Mouse (Mus musculus): ENCODE measurements around the gene Plcb4. TPM values are rescaled to one million over a fixed set of nuclear protein-coding genes. Genes with fewer than 3 reads are reported as not detected.
A peak's percentile ranks its signal among the peaks of the same experiment; 100 is the strongest.

Gene Plcb4
- total RNA-seq, 2 experiments from 2014 or later: 67.5 to 81.8 TPM

- intact Hi-C loops (cut with DNase I): no loop called here
- DNase-seq (ENCODE audit: extremely low spot score in 1 of 2, low spot score in 2 of 2): no peak
- TF ChIP-seq CTCF (IDR thresholded peaks at IDR 0.05): no peak
- Histone ChIP-seq H3K27ac (no peak overlapping the region), H3K4me3 (no peak overlapping the region)
Measured at GRCm38 (mm10) chr2:135834435-135834834, 175.6 kb downstream of the Plcb4 start.

DNA sequence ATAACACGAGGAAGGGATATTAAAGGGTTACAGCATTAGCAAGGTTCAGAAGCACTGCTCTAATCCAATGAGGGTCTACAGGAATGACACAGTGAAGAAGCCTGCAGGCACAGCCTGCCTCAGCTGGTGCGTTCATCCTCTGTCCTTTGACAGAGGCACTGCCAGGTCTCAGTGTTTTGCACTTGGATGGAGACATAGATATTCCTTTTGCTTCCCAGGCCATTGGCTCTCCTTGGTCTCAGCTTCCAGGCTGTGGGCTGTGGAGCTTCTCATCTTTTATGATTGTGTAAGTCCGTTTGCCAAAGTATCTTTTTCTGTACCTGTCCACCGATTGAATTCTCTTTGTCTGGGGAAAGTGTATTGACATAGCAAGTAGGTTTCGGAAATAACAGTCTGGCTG is 177.1 kb downstream of the Plcb4 start:
- DNase-seq (ENCODE audit: extremely low spot score in 1 of 2, low spot score in 2 of 2): no peak
- intact Hi-C loops (cut with DNase I): no loop called here
- no peak overlapping the region for H3K27ac ChIP-seq
- no peak for TF ChIP-seq CTCF (IDR thresholded peaks at IDR 0.05)
- H3K4me3 ChIP-seq: no peak overlapping the region

- TF ChIP-seq CTCF (IDR thresholded peaks at IDR 0.05): no peak
- intact Hi-C loops (cut with DNase I): no loop called here
- no peak overlapping the region for H3K4me3 ChIP-seq
- no peak for DNase-seq (ENCODE audit: extremely low spot score in 1 of 2, low spot score in 2 of 2)
- H3K27ac ChIP-seq: no peak overlapping the region
Measured at GRCm38 (mm10) chr2:135836426-135836825, 177.6 kb downstream of the Plcb4 start.

DNA sequence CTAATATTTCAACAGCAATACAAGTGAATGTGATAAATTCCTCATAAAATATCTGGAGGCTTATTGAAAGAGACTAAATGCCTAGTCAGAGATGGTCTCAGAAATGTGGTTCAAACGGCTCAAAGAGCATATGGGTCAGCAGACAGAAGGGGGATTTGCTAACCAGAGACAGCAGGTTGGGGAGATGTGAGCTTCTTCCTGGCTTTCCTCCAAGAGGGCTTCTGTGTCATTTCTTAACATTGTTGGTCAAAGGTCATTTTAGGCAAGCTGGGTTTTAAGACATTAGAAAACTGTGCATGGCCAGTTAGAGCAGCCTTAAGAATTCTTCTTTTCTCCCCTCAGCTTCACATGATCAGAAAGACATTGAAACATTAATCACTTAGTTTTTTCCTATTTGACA is 178.9 kb downstream of the Plcb4 start:
- Histone ChIP-seq H3K27ac (no peak overlapping the region), H3K4me3 (no peak overlapping the region)
- no peak for TF ChIP-seq CTCF (IDR thresholded peaks at IDR 0.05)
- intact Hi-C loops (cut with DNase I): no loop called here
- DNase-seq (ENCODE audit: extremely low spot score in 1 of 2, low spot score in 2 of 2): no peak

DNA sequence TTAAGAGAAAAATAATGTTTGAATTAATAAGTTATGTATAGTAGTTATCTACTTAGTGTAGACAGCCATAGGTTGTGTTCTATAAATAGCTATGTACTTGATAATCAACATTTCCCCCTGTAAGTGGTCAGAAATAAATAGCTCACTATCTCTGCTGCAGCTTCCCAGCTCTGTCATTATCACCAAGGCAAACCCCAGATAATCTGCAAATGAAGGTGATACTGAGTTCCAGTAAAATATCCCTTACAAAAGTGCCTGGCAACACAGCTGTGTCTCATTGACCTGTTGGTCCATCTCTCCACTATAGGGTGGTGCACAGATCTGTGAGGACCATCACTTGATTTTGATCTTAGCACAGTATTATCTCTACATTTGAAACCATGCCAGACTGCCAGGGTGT is 179.3 kb downstream of the Plcb4 start:
- Histone ChIP-seq H3K27ac (no peak overlapping the region), H3K4me3 (no peak overlapping the region)
- DNase-seq (ENCODE audit: extremely low spot score in 1 of 2, low spot score in 2 of 2): no peak
- no peak for TF ChIP-seq CTCF (IDR thresholded peaks at IDR 0.05)
- intact Hi-C loops (cut with DNase I): no loop called here

DNA sequence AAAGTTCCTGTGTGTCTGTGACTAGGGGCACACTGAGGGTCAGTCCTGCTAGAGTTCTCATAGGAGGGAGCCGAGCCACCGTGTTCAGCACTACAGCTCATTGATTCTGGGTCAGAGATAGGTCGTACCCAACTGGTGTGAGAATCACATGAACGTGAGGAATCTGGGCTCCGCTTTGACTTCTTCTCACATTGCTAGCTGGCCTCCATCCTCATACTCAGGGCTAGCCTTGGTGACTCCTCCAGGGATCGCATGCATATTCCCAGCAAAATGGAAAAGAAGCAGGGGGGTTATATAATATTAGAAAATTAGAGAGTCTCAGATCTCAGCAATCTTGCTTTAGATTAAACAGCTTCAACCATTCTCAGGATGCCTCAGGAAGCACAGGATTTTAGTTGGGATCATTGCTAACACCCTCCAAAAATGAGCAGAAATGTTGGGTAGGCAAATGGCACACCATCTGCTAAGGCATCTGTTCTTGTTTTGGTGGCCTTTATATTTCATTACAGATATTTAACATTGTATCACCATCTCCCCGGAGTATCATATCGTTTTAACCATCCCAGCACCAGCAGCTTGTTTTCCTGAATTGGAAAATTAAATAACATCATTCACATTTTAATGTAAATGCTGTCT is 180.0 kb downstream of the Plcb4 start:
- peak in 1 of 2 experiments; percentile 19 for DNase-seq (ENCODE audit: extremely low spot score in 1 of 2, low spot score in 2 of 2)
- Histone ChIP-seq H3K4me3 (no peak overlapping the region), H3K27ac (no peak overlapping the region)
- intact Hi-C loops (cut with DNase I): no loop called here
- TF ChIP-seq CTCF (IDR thresholded peaks at IDR 0.05): no peak

DNA sequence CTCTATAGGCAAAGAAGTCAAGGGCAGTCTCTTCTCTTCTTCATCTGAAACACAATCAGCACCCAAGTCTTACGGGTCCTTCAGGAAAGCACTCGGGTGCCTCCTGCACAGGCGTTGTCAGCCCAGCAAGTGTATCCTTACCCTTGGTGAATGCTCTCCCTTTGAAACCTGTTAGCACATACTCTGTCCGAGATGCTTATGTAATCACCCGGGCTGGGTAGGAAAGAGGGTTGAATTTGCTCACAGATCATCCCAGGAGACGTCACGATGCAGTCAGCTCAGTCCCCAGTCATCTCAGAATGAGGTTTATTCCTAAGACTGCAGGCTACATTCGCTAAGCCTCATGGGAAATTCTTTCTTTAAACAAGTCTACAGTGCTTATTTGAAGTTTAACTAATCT is 184.9 kb downstream of the Plcb4 start:
- no peak overlapping the region for H3K4me3 ChIP-seq
- no peak overlapping the region for H3K27ac ChIP-seq
- DNase-seq (ENCODE audit: extremely low spot score in 1 of 2, low spot score in 2 of 2): no peak
- intact Hi-C loops (cut with DNase I): no loop called here
- TF ChIP-seq CTCF (IDR thresholded peaks at IDR 0.05): no peak

GRCm38 (mm10) chr2:135846903-135847302 is 188.1 kb downstream of the Plcb4 start:
- H3K27ac ChIP-seq: no peak overlapping the region
- TF ChIP-seq CTCF (IDR thresholded peaks at IDR 0.05): no peak
- intact Hi-C loops (cut with DNase I): no loop called here

DNA sequence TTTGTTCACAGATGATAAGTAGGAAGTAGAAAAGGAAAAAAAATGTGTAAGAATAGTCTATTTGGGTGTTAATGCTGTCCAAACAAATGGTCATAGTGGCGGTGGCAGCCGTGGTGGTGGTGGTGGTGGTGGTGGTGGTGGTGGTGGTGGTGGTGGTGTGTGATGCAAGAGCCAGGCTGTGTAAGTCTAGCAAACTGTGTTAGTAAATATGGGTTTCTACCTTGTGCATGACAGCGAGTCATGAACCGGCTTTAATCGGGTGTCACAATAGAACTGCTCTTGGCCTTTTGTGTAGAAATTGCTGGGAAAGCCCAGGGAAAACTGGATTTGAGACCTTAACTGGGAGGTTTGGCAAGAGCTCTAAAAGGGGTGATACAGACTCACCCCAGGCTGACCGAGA is 188.9 kb downstream of the Plcb4 start:
- no peak overlapping the region for H3K27ac ChIP-seq
- TF ChIP-seq CTCF (IDR thresholded peaks at IDR 0.05): no peak
- intact Hi-C loops (cut with DNase I): no loop called here
- no peak overlapping the region for H3K4me3 ChIP-seq
- no peak for DNase-seq (ENCODE audit: extremely low spot score in 1 of 2, low spot score in 2 of 2)

More at GRCm38 (mm10) chr2:135846903-135847302, 188.1 kb downstream of the Plcb4 start:
- DNase-seq (ENCODE audit: extremely low spot score in 1 of 2, low spot score in 2 of 2): no peak
- H3K4me3 ChIP-seq: no peak overlapping the region

DNA sequence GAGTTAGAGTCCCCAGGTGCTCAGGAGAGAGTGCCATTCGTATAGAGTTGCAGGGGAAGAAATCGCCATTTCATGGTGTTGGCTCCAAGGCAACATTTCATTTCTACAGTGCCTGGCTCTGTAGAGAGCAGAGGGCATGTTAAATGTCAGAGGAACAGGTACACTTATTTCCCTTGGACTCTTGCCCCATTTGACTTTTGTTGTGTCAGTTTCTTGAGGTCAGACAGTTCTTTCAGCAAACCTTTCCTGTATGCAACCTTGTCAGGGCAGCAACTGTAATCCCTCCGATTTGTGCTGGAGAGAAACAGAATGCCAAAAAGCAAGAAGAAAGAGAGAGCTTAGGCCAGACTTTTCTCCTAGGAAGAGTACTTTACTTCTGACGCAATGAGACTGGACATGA is 189.4 kb downstream of the Plcb4 start:
- intact Hi-C loops (cut with DNase I): no loop called here
- no peak for TF ChIP-seq CTCF (IDR thresholded peaks at IDR 0.05)
- no peak overlapping the region for H3K27ac ChIP-seq
- H3K4me3 ChIP-seq: no peak overlapping the region
- no peak for DNase-seq (ENCODE audit: extremely low spot score in 1 of 2, low spot score in 2 of 2)

- DNase-seq (ENCODE audit: extremely low spot score in 1 of 2, low spot score in 2 of 2): no peak
- Histone ChIP-seq H3K27ac (0 out of 2 replicates have a peak overlapping the region, but pooled peaks have one; percentile 13), H3K4me3 (no peak overlapping the region)
- intact Hi-C loops (cut with DNase I): no loop called here
- TF ChIP-seq CTCF (IDR thresholded peaks at IDR 0.05): no peak
Measured at GRCm38 (mm10) chr2:135851964-135852363, 193.2 kb downstream of the Plcb4 start.

- no peak overlapping the region for H3K27ac ChIP-seq
- no peak for DNase-seq (ENCODE audit: extremely low spot score in 1 of 2, low spot score in 2 of 2)
- no peak overlapping the region for H3K4me3 ChIP-seq
- no peak for TF ChIP-seq CTCF (IDR thresholded peaks at IDR 0.05)
- intact Hi-C loops (cut with DNase I): no loop called here
Measured at GRCm38 (mm10) chr2:135853085-135853484, 194.3 kb downstream of the Plcb4 start.

DNA sequence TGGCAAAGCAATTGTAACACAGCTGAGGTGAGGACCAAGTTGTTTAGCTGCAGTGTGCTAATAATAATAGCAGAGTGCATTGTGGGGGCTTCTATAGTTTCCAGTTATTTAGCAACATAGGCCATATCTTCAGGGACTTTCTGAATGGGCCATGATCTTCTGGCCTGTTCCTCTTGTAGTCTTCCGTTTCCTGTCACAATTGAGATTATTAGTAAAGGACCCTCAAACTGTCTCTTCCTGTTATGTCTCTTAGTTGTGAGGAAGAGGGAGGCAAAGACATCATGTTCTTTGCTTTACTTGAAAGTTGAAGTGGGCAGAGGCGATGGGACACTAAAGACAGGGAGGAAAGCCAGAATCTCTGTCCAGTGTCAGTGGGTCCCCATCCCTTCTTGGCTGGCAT is 195.2 kb downstream of the Plcb4 start:
- no peak for DNase-seq (ENCODE audit: extremely low spot score in 1 of 2, low spot score in 2 of 2)
- no peak for TF ChIP-seq CTCF (IDR thresholded peaks at IDR 0.05)
- H3K4me3 ChIP-seq: no peak overlapping the region
- intact Hi-C loops (cut with DNase I): no loop called here
- H3K27ac ChIP-seq: no peak overlapping the region

All from left cerebral cortex, adult 2 months (tissue).